Mouse (Mus musculus): ENCODE results near the gene 4930558K02Rik. TPM values are rescaled to one million over a fixed set of nuclear protein-coding genes. Genes with fewer than 3 reads are reported as not detected.

4930558K02Rik gene
- polyA plus RNA-seq, 1 experiment: 0.12 TPM

- no peak for DNase-seq (ENCODE audit: extremely low spot score in 1 of 2, low spot score in 1 of 2)
Measured at GRCm38 (mm10) chr1:161998781-161999180, 19.3 kb upstream of the 4930558K02Rik start.

GRCm38 (mm10) chr1:161992389-161992788 is 13.0 kb upstream of the 4930558K02Rik start:
- DNase-seq (ENCODE audit: extremely low spot score in 1 of 2, low spot score in 1 of 2): no peak

- DNase-seq (ENCODE audit: extremely low spot score in 1 of 2, low spot score in 1 of 2): no peak
Measured at GRCm38 (mm10) chr1:161991846-161992245, 12.4 kb upstream of the 4930558K02Rik start.

- DNase-seq (ENCODE audit: extremely low spot score in 1 of 2, low spot score in 1 of 2): no peak
Measured at GRCm38 (mm10) chr1:161990684-161991578, 11.5 kb upstream of the 4930558K02Rik start.

GRCm38 (mm10) chr1:161983979-161984566 is 4.6 kb upstream of the 4930558K02Rik start:
- no peak for DNase-seq (ENCODE audit: extremely low spot score in 1 of 2, low spot score in 1 of 2)

GRCm38 (mm10) chr1:161983451-161983850 is 4.0 kb upstream of the 4930558K02Rik start:
- no peak for DNase-seq (ENCODE audit: extremely low spot score in 1 of 2, low spot score in 1 of 2)

- DNase-seq (ENCODE audit: extremely low spot score in 1 of 2, low spot score in 1 of 2): no peak
Measured at GRCm38 (mm10) chr1:161980626-161981298, 1.3 kb upstream of the 4930558K02Rik start.

GRCm38 (mm10) chr1:161980046-161980445 is 610 bp upstream of the 4930558K02Rik start:
- no peak for DNase-seq (ENCODE audit: extremely low spot score in 1 of 2, low spot score in 1 of 2)

- no peak for DNase-seq (ENCODE audit: extremely low spot score in 1 of 2, low spot score in 1 of 2)
Measured at GRCm38 (mm10) chr1:161978173-161978700, 1.2 kb downstream of the 4930558K02Rik start.

GRCm38 (mm10) chr1:161977331-161977730 is 2.1 kb downstream of the 4930558K02Rik start:
- no peak for DNase-seq (ENCODE audit: extremely low spot score in 1 of 2, low spot score in 1 of 2)

- DNase-seq (ENCODE audit: extremely low spot score in 1 of 2, low spot score in 1 of 2): peak; percentile 65 to 94
Measured at GRCm38 (mm10) chr1:161976255-161977182, 2.9 kb downstream of the 4930558K02Rik start.

- DNase-seq (ENCODE audit: extremely low spot score in 1 of 2, low spot score in 1 of 2): peak in 1 of 2 experiments; percentile 23
Measured at GRCm38 (mm10) chr1:161972233-161972632, 7.2 kb downstream of the 4930558K02Rik start.

GRCm38 (mm10) chr1:161970874-161971273 is 8.6 kb downstream of the 4930558K02Rik start:
- DNase-seq (ENCODE audit: extremely low spot score in 1 of 2, low spot score in 1 of 2): no peak

- peak; percentile 92 to 96 for DNase-seq (ENCODE audit: extremely low spot score in 1 of 2, low spot score in 1 of 2)
Measured at GRCm38 (mm10) chr1:161968589-161969407, 10.6 kb downstream of the 4930558K02Rik start, which contains the start of gene Pigc. Gene Pigc, plus strand, starts transcription at chr1:161969186.

- no peak for DNase-seq (ENCODE audit: extremely low spot score in 1 of 2, low spot score in 1 of 2)
Measured at GRCm38 (mm10) chr1:161967936-161968335, 11.5 kb downstream of the 4930558K02Rik start.

- no peak for DNase-seq (ENCODE audit: extremely low spot score in 1 of 2, low spot score in 1 of 2)
Measured at GRCm38 (mm10) chr1:161962465-161963377, 16.7 kb downstream of the 4930558K02Rik start.

GRCm38 (mm10) chr1:161957964-161958950 is 21.2 kb downstream of the 4930558K02Rik start:
- DNase-seq (ENCODE audit: extremely low spot score in 1 of 2, low spot score in 1 of 2): no peak
